Mouse (Mus musculus): ENCODE results near the gene Adcyap1r1. TPM values are rescaled to one million over a fixed set of nuclear protein-coding genes. Genes with fewer than 3 reads are reported as not detected.

Gene Adcyap1r1
- polyA plus RNA-seq, 1 experiment = 0.92 TPM

DNA sequence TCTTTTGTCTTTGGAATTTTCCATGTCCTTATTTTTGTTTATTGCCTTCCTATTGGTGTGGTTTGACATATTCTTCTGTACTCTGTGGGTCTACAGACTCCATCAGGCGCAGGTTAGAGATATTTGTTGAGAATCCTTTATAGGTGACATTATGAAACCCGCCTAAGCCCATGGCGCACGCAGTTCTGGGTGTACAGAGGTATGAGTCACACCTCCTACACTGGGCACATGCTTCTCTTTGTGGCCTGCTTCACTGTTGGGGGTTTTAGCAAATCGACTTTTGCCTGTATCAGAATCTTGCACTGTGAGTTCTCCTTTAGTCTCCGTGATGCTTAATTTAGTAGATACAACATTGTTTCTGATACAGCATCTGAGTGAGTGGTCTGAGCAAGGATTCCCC, 97.4 kb downstream of the Adcyap1r1 start:
- no peak for TF ChIP-seq POLR2A (IDR thresholded peaks at IDR 0.05; ENCODE audit: borderline replicate concordance, control insufficient read depth, low read depth, low read length)
- no peak for TF ChIP-seq CTCF (IDR thresholded peaks at IDR 0.05; ENCODE audit: control insufficient read depth, insufficient read depth, low read length)
- H3K4me1 ChIP-seq (ENCODE audit: control insufficient read depth, insufficient read depth, low read length) = no peaks in the 10 kb centered on the region
- H3K4me3 ChIP-seq (replicated peaks; ENCODE audit: control insufficient read depth, low read depth, low read length) = no peak overlapping the region
- 80% methylated on average over 6 of the region's 6 CpGs for WGBS
- no peak overlapping the region for H3K27ac ChIP-seq (ENCODE audit: control insufficient read depth, insufficient read depth, low read depth, low read length, poor library complexity)

DNA sequence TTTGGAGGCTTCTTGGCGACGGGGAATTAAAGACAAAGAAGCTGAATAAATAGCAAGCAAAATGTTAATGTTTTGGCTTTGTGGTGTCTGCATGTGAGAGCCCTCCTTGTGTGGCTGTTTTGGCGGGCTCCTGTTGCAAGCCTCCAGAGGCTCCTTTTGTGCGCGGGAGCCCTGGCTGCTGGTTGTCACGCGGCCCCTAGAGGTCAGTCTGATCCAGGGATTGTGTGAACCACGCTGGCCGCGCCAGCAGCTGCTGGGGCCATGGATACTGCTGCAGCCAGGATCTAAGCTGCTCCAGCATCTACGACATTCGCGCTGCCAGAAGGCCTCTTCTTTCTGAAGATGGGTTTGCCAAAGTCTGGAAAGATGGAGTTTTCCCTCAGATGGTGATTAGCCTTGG, 99.1 kb downstream of the Adcyap1r1 start:
- WGBS = 59% methylated on average over 13 of the region's 13 CpGs

More for the DNA sequence above, 99.1 kb downstream of the Adcyap1r1 start:
- Histone ChIP-seq H3K27ac (ENCODE audit: control insufficient read depth, insufficient read depth, low read depth, low read length, poor library complexity) (no peak overlapping the region), H3K4me1 (ENCODE audit: control insufficient read depth, insufficient read depth, low read length) (no peaks in the 10 kb centered on the region), H3K4me3 (replicated peaks; ENCODE audit: control insufficient read depth, low read depth, low read length) (no peak overlapping the region)
- TF ChIP-seq POLR2A (IDR thresholded peaks at IDR 0.05; ENCODE audit: borderline replicate concordance, control insufficient read depth, low read depth, low read length) (no peak), CTCF (IDR thresholded peaks at IDR 0.05; ENCODE audit: control insufficient read depth, insufficient read depth, low read length) (no peak)

Other genes starting within 250 kb of the Adcyap1r1 start
- 0.68 and 3.0 TPM in 2 replicates for gene Mindy4, start 248.6 kb upstream of the Adcyap1r1 start, polyA plus RNA-seq (2011; ENCODE audit: insufficient read depth, insufficient read length, low replicate concordance, missing spikeins)
- 226 and 325 TPM in 2 replicates for gene Aqp1, start 115.5 kb upstream of the Adcyap1r1 start, polyA plus RNA-seq (2011; ENCODE audit: insufficient read depth, insufficient read length, low replicate concordance, missing spikeins)
- not detected in 2 replicates for gene Ghrhr, start 75.7 kb upstream of the Adcyap1r1 start, polyA plus RNA-seq (2011; ENCODE audit: insufficient read depth, insufficient read length, low replicate concordance, missing spikeins)
- not detected in 2 replicates for gene Neurod6, start 229.3 kb downstream of the Adcyap1r1 start, polyA plus RNA-seq (2011; ENCODE audit: insufficient read depth, insufficient read length, low replicate concordance, missing spikeins)

Measured in bone marrow, adult 2 months (tissue).